Mouse (Mus musculus) heart, postnatal 0 days (tissue): ENCODE data around the gene Gm36028.

Source experiments
- CTCF ChIP-seq: IDR thresholded peaks from 2 replicates; pipeline ENCODE4 v1.5.1; 2016; ENCODE audit warnings: antibody characterized with exemption, control low read depth, low read depth
- EP300 ChIP-seq: IDR thresholded peaks from 2 replicates; pipeline ENCODE4 v1.6.1; 2016; ENCODE audit warnings: antibody characterized with exemption, low read depth

DNA sequence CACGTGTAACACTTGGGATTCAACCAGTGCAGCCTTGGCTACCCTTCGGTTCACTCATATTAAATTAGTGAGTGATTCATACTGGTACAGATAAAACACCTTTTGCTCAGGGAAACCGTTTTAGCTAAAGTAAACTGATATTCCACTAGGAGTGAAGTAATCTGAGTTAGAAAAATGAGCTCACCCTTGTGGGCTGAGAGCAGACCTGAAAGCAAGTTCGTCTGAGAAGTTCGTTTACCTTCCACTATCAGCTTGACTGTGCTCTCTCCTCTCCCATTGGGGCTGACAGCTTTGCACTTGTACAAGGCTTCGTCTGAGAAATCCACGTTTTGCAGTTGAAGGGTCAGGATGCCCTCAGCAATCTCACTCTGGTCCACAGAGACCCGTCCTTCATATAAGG lies 5.4 kb downstream of the Gm36028 start:
- TF ChIP-seq CTCF (no peak), EP300 (no peak)
